Mouse (Mus musculus): ENCODE data around the gene Pxylp1. TPM values are rescaled to one million over a fixed set of nuclear protein-coding genes. Genes with fewer than 3 reads are reported as not detected.
A peak's percentile ranks its signal among the peaks of the same experiment; 100 is the strongest.

Gene Pxylp1
- total and polyA plus RNA-seq, 2 experiments = 5.5 to 7.2 TPM

- Histone ChIP-seq H3K36me3 (ENCODE audit: control insufficient read depth, insufficient read depth, low read length) (peaks cover 3% of the 10 kb centered on the region; the same call in 1 of the 2 replicates), H3K79me2 (ENCODE audit: control insufficient read depth, insufficient read depth, low read length) (no peaks in the 10 kb centered on the region), H3K9ac (ENCODE audit: low read depth, low read length) (no peak overlapping the region), H3K4me1 (ENCODE audit: control insufficient read depth, insufficient read depth, low read length) (peaks cover 4% of the 10 kb centered on the region), H3K4me3 (ENCODE audit: insufficient read depth, low read depth, low read length) (no peak overlapping the region), H3K27ac (replicated peaks; ENCODE audit: insufficient read depth, low read depth, low read length) (no peak overlapping the region), H3K27me3 (ENCODE audit: control insufficient read depth, insufficient read depth, low read length) (no peaks in the 10 kb centered on the region)
- DNase-seq (ENCODE audit: extremely low read depth, low read depth, low spot score) = peak; percentile 86
- WGBS = 12% methylated on average over 12 of the region's 12 CpGs
- TF ChIP-seq CTCF (IDR thresholded peaks at IDR 0.05; ENCODE audit: low read depth, low read length) (no peak), POLR2A (IDR thresholded peaks at IDR 0.05; ENCODE audit: extremely low read depth, insufficient read depth, low read length) (no peak)
Observed at GRCm38 (mm10) chr9:96824026-96824425, 68.4 kb downstream of the Pxylp1 start.

GRCm38 (mm10) chr9:96823541-96823940 lies 68.9 kb downstream of the Pxylp1 start:
- Histone ChIP-seq H3K27me3 (ENCODE audit: control insufficient read depth, insufficient read depth, low read length) (no peaks in the 10 kb centered on the region), H3K36me3 (ENCODE audit: control insufficient read depth, insufficient read depth, low read length) (peaks cover 3% of the 10 kb centered on the region; the same call in 1 of the 2 replicates), H3K27ac (replicated peaks; ENCODE audit: insufficient read depth, low read depth, low read length) (no peak overlapping the region), H3K79me2 (ENCODE audit: control insufficient read depth, insufficient read depth, low read length) (no peaks in the 10 kb centered on the region), H3K4me3 (ENCODE audit: insufficient read depth, low read depth, low read length) (no peak overlapping the region), H3K4me1 (ENCODE audit: control insufficient read depth, insufficient read depth, low read length) (peaks cover 4% of the 10 kb centered on the region), H3K9ac (ENCODE audit: low read depth, low read length) (no peak overlapping the region)
- TF ChIP-seq POLR2A (IDR thresholded peaks at IDR 0.05; ENCODE audit: extremely low read depth, insufficient read depth, low read length) = no peak
- no peak for TF ChIP-seq CTCF (IDR thresholded peaks at IDR 0.05; ENCODE audit: low read depth, low read length)
- 39% methylated on average over 5 of the region's 5 CpGs for WGBS
- no peak for DNase-seq (ENCODE audit: extremely low read depth, low read depth, low spot score)

- Histone ChIP-seq H3K27me3 (ENCODE audit: control insufficient read depth, insufficient read depth, low read length) (no peaks in the 10 kb centered on the region), H3K79me2 (ENCODE audit: control insufficient read depth, insufficient read depth, low read length) (no peaks in the 10 kb centered on the region), H3K36me3 (ENCODE audit: control insufficient read depth, insufficient read depth, low read length) (peaks cover 3% of the 10 kb centered on the region; the same call in 1 of the 2 replicates), H3K4me1 (ENCODE audit: control insufficient read depth, insufficient read depth, low read length) (peaks cover 4% of the 10 kb centered on the region), H3K27ac (replicated peaks; ENCODE audit: insufficient read depth, low read depth, low read length) (no peak overlapping the region), H3K4me3 (ENCODE audit: insufficient read depth, low read depth, low read length) (no peak overlapping the region), H3K9ac (ENCODE audit: low read depth, low read length) (no peak overlapping the region)
- no peak for DNase-seq (ENCODE audit: extremely low read depth, low read depth, low spot score)
- 91% methylated on average over 9 of the region's 9 CpGs for WGBS
- TF ChIP-seq POLR2A (IDR thresholded peaks at IDR 0.05; ENCODE audit: extremely low read depth, insufficient read depth, low read length) (no peak), CTCF (IDR thresholded peaks at IDR 0.05; ENCODE audit: low read depth, low read length) (no peak)
Observed at GRCm38 (mm10) chr9:96823005-96823404, 69.5 kb downstream of the Pxylp1 start.

DNA sequence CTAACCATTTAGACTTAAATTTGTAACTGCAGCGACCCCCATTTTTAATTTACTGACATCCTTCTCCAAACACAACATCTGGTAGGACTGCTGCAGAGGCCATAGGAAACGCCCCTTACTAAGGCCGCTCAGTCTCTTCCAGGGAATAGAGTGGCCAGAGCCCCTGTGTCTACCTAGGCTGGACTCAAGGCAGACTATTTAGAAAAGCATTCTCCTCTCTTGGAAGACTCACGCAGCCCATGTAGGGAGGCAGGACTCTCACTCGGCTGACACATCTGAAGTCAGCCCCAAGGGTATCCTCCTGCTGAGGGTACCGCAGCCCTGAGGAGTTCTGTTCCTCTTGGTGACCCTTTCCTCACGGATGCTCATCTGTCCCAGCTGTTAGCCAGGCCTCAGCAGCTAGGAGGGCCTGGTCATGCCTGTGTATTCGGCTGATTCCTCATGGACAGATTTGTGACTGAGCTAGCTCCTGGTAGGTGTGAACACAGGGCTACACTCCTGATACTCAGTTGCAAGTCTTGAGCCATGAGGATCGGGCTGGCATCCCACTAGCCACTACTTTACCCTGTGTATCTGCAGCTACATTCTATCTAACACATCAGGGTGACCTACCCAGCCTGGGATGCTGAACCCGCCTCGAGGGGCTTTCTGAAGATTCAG lies 73.5 kb downstream of the Pxylp1 start:
- Histone ChIP-seq H3K36me3 (ENCODE audit: control insufficient read depth, insufficient read depth, low read length) (no peaks in the 10 kb centered on the region), H3K27ac (replicated peaks; ENCODE audit: insufficient read depth, low read depth, low read length) (no peak overlapping the region), H3K9ac (ENCODE audit: low read depth, low read length) (no peak overlapping the region), H3K4me1 (ENCODE audit: control insufficient read depth, insufficient read depth, low read length) (peaks cover 4% of the 10 kb centered on the region), H3K79me2 (ENCODE audit: control insufficient read depth, insufficient read depth, low read length) (no peaks in the 10 kb centered on the region), H3K4me3 (ENCODE audit: insufficient read depth, low read depth, low read length) (no peak overlapping the region), H3K27me3 (ENCODE audit: control insufficient read depth, insufficient read depth, low read length) (no peaks in the 10 kb centered on the region)
- no peak for TF ChIP-seq POLR2A (IDR thresholded peaks at IDR 0.05; ENCODE audit: extremely low read depth, insufficient read depth, low read length)
- no peak for TF ChIP-seq CTCF (IDR thresholded peaks at IDR 0.05; ENCODE audit: low read depth, low read length)
- 66% methylated on average over 11 of the region's 11 CpGs for WGBS
- DNase-seq (ENCODE audit: extremely low read depth, low read depth, low spot score) = no peak

- TF ChIP-seq CTCF (IDR thresholded peaks at IDR 0.05; ENCODE audit: low read depth, low read length) (peak; percentile 56), POLR2A (IDR thresholded peaks at IDR 0.05; ENCODE audit: extremely low read depth, insufficient read depth, low read length) (no peak)
- H3K4me1 ChIP-seq (ENCODE audit: control insufficient read depth, insufficient read depth, low read length) = peaks cover under 1% of the 10 kb centered on the region; the same call in 1 of the 2 replicates
- peak; percentile 58 for DNase-seq (ENCODE audit: extremely low read depth, low read depth, low spot score)
- H3K79me2 ChIP-seq (ENCODE audit: control insufficient read depth, insufficient read depth, low read length) = no peaks in the 10 kb centered on the region
- H3K27me3 ChIP-seq (ENCODE audit: control insufficient read depth, insufficient read depth, low read length) = no peaks in the 10 kb centered on the region
- no peaks in the 10 kb centered on the region for H3K36me3 ChIP-seq (ENCODE audit: control insufficient read depth, insufficient read depth, low read length)
- H3K9ac ChIP-seq (ENCODE audit: low read depth, low read length) = no peak overlapping the region
- WGBS = 38% methylated on average over 7 of the region's 7 CpGs
- H3K4me3 ChIP-seq (ENCODE audit: insufficient read depth, low read depth, low read length) = no peak overlapping the region
- H3K27ac ChIP-seq (replicated peaks; ENCODE audit: insufficient read depth, low read depth, low read length) = no peak overlapping the region
Observed at GRCm38 (mm10) chr9:96818128-96818821, 74.2 kb downstream of the Pxylp1 start.

GRCm38 (mm10) chr9:96811996-96812395 lies 80.5 kb downstream of the Pxylp1 start:
- TF ChIP-seq POLR2A (IDR thresholded peaks at IDR 0.05; ENCODE audit: extremely low read depth, insufficient read depth, low read length) (no peak), CTCF (IDR thresholded peaks at IDR 0.05; ENCODE audit: low read depth, low read length) (no peak)
- WGBS = 69% methylated on average over 4 of the region's 4 CpGs

More at GRCm38 (mm10) chr9:96811996-96812395, 80.5 kb downstream of the Pxylp1 start:
- Histone ChIP-seq H3K4me3 (ENCODE audit: insufficient read depth, low read depth, low read length) (no peak overlapping the region), H3K4me1 (ENCODE audit: control insufficient read depth, insufficient read depth, low read length) (no peaks in the 10 kb centered on the region), H3K27ac (replicated peaks; ENCODE audit: insufficient read depth, low read depth, low read length) (no peak overlapping the region), H3K9ac (ENCODE audit: low read depth, low read length) (no peak overlapping the region), H3K79me2 (ENCODE audit: control insufficient read depth, insufficient read depth, low read length) (no peaks in the 10 kb centered on the region), H3K27me3 (ENCODE audit: control insufficient read depth, insufficient read depth, low read length) (no peaks in the 10 kb centered on the region), H3K36me3 (ENCODE audit: control insufficient read depth, insufficient read depth, low read length) (no peaks in the 10 kb centered on the region)
- no peak for DNase-seq (ENCODE audit: extremely low read depth, low read depth, low spot score)
